Mouse (Mus musculus): ENCODE data around the gene Mapk13. TPM values are rescaled to one million over a fixed set of nuclear protein-coding genes. Genes with fewer than 3 reads are reported as not detected.
"Not testable (repeated sequence)": the region's sequence is repeated elsewhere in the genome, so short reads cannot be mapped to it uniquely, and the experiment has no call there.

The Mapk13 gene
- polyA plus RNA-seq, 1 experiment: 0.50 TPM

GRCm38 (mm10) chr17:28808714-28809113 is 39.6 kb downstream of the Mapk13 start:
- peaks cover 10% of the 10 kb centered on the region for H3K4me1 ChIP-seq
- no peaks in the 10 kb centered on the region for H3K27me3 ChIP-seq (replicated peaks)
- TF ChIP-seq FLI1 (IDR thresholded peaks at IDR 0.05; ENCODE audit: low read length) (no peak), GATA1 (IDR thresholded peaks at IDR 0.05; ENCODE audit: borderline replicate concordance, low read length) (no peak)
- H3K36me3 ChIP-seq (replicated peaks; ENCODE audit: low read length): peaks cover 57% of the 10 kb centered on the region
- H3K9me3 ChIP-seq: no peaks in the 10 kb centered on the region
- no peak overlapping the region for H3K4me3 ChIP-seq (replicated peaks)

GRCm38 (mm10) chr17:28809175-28809831 is 40.2 kb downstream of the Mapk13 start:
- peaks cover 63% of the 10 kb centered on the region for H3K36me3 ChIP-seq (replicated peaks; ENCODE audit: low read length)
- H3K27me3 ChIP-seq (replicated peaks): no peaks in the 10 kb centered on the region
- TF ChIP-seq GATA1 (IDR thresholded peaks at IDR 0.05; ENCODE audit: borderline replicate concordance, low read length): no peak
- TF ChIP-seq FLI1 (IDR thresholded peaks at IDR 0.05; ENCODE audit: low read length): no peak
- H3K9me3 ChIP-seq: no peaks in the 10 kb centered on the region
- H3K4me1 ChIP-seq: peaks cover 10% of the 10 kb centered on the region
- no peak overlapping the region for H3K4me3 ChIP-seq (replicated peaks)

GRCm38 (mm10) chr17:28812345-28812744 is 43.2 kb downstream of the Mapk13 start:
- no peak for TF ChIP-seq FLI1 (IDR thresholded peaks at IDR 0.05; ENCODE audit: low read length)
- TF ChIP-seq GATA1 (IDR thresholded peaks at IDR 0.05; ENCODE audit: borderline replicate concordance, low read length): no peak
- peaks cover 26% of the 10 kb centered on the region for H3K4me1 ChIP-seq
- H3K36me3 ChIP-seq (replicated peaks; ENCODE audit: low read length): peaks cover 65% of the 10 kb centered on the region
- H3K4me3 ChIP-seq (replicated peaks): no peak overlapping the region
- no peaks in the 10 kb centered on the region for H3K9me3 ChIP-seq
- H3K27me3 ChIP-seq (replicated peaks): no peaks in the 10 kb centered on the region

GRCm38 (mm10) chr17:28814529-28815097 is 45.5 kb downstream of the Mapk13 start:
- H3K4me3 ChIP-seq (replicated peaks): no peak overlapping the region
- TF ChIP-seq FLI1 (IDR thresholded peaks at IDR 0.05; ENCODE audit: low read length): no peak
- no peak for TF ChIP-seq GATA1 (IDR thresholded peaks at IDR 0.05; ENCODE audit: borderline replicate concordance, low read length)
- H3K27me3 ChIP-seq (replicated peaks): no peaks in the 10 kb centered on the region
- no peaks in the 10 kb centered on the region for H3K9me3 ChIP-seq
- H3K4me1 ChIP-seq: peaks cover 27% of the 10 kb centered on the region
- peaks cover 73% of the 10 kb centered on the region for H3K36me3 ChIP-seq (replicated peaks; ENCODE audit: low read length)

DNA sequence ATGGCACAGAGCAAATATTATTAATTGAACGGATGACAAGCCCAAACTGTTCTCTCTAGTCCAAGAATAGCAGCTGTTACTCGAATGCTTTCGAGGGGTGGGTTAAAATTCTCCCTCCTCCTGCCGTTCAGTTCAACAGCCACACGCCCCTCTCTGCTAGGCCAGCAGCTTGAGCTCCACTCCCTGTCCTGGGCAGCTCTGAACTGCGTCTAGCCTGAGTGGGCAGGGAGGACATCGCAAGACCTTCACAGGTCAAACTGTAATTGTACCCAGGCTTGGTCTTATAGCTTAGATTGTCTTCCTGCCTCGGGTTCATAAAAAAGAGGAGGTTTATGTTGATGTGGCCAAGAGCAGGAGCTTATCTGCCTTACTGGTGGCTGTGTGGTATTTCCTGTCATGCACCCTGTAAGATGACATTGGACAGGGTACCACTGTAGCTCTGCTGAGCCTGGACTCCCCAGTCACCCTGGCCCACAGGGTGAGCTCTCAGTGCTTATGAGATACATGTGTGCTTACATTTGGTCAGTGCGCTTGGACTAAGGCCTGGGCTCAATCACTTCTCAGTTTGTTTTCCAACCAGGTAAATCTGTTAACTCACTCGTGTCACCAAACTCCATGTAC is 46.4 kb downstream of the Mapk13 start:
- TF ChIP-seq FLI1 (IDR thresholded peaks at IDR 0.05; ENCODE audit: low read length): no peak
- no peak for TF ChIP-seq GATA1 (IDR thresholded peaks at IDR 0.05; ENCODE audit: borderline replicate concordance, low read length)
- Histone ChIP-seq H3K27me3 (replicated peaks) (no peaks in the 10 kb centered on the region), H3K4me1 (peaks cover 27% of the 10 kb centered on the region), H3K36me3 (replicated peaks; ENCODE audit: low read length) (peaks cover 70% of the 10 kb centered on the region), H3K4me3 (replicated peaks) (no peak overlapping the region), H3K9me3 (no peaks in the 10 kb centered on the region)

DNA sequence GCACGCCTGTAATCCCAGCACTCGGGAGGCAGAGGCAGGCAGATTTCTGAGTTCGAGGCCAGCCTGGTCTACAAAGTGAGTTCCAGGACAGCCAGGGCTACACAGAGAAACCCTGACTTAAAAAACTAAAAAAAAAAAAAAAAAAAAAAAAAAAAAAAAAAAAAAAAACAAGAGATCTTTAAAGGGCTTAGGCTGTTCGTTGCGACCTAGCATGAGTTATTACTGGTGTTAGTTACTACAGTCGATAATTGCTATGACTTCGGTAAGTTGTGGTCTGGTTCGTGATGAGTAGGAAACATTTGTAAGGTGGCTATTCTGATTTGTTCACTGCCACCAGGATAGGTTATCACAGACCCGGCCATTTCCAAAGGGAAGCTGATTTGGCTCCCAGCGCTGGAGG is 47.2 kb downstream of the Mapk13 start:
- H3K4me3 ChIP-seq (replicated peaks); H3K27me3 ChIP-seq (replicated peaks); H3K9me3 ChIP-seq: not testable (repeated sequence)
- Histone ChIP-seq H3K36me3 (replicated peaks; ENCODE audit: low read length) (peaks cover 72% of the 10 kb centered on the region), H3K4me1 (peaks cover 27% of the 10 kb centered on the region)

DNA sequence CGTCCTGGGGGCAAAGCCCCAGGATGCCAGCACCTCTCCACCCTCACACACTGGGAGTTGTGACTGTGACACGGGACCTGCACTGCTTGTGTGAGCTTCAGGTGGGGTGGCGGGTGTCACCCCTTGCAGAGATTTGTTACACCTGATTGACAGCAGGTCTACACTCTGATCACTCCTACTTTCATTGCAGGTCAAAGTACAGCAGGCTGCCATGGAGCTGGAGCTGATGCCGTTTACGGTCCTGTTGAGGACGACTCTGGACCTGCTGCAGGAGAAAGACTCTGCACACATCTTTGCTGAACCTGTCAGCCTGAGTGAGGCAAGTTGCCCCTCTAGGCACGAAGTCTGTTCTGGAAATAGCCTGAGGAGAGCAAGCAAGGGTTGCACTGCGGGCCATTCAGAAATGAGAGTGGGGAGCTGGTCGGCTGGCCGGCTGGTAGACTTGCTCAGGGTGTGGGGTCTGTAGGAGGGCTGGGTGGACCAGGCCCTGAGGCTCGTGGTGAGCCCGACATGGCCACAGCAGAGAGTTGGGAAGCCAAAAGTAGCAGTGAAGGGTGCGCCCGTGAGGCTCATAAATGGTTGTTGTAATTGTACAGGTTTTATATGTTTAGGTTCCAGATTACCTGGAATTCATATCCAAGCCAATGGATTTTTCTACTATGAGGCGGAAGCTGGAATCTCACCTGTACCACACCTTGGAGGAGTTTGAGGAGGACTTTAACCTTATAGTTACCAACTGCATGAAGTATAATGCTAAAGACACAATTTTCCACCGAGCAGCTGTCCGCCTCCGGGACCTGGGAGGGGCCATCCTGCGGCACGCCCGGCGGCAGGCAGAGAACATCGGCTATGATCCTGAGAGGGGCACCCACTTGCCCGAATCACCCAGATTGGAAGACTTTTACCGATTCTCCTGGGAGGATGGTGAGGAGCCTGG is 48.0 kb downstream of the Mapk13 start:
- peaks cover 80% of the 10 kb centered on the region for H3K36me3 ChIP-seq (replicated peaks; ENCODE audit: low read length)
- TF ChIP-seq FLI1 (IDR thresholded peaks at IDR 0.05; ENCODE audit: low read length) (no peak), GATA1 (IDR thresholded peaks at IDR 0.05; ENCODE audit: borderline replicate concordance, low read length) (no peak)

DNA sequence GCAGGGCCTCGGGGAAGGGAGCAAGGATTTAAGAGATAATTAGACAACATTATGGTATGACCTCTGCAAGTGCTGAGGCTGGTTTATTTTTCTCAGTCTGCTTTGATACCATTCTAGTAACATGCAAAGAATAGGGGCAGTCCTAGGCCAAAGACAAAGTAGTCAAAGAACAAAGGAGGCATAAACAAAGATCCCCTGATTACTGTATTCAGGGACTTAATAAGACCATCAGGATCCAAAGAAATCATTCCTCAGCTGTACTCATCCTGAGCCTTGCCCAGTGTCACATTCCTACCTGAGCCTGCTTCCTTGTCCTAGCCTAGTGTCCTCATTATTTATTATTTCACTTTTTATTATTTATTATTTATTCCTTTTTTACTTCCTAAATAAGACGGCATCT is 51.1 kb downstream of the Mapk13 start:
- Histone ChIP-seq H3K36me3 (replicated peaks; ENCODE audit: low read length) (peaks cover 89% of the 10 kb centered on the region), H3K9me3 (no peaks in the 10 kb centered on the region), H3K27me3 (replicated peaks) (no peaks in the 10 kb centered on the region), H3K4me3 (replicated peaks) (no peak overlapping the region), H3K4me1 (peaks cover 16% of the 10 kb centered on the region)
- TF ChIP-seq GATA1 (IDR thresholded peaks at IDR 0.05; ENCODE audit: borderline replicate concordance, low read length) (no peak), FLI1 (IDR thresholded peaks at IDR 0.05; ENCODE audit: low read length) (no peak)

More for the DNA sequence above, 48.0 kb downstream of the Mapk13 start:
- H3K27me3 ChIP-seq (replicated peaks): no peaks in the 10 kb centered on the region
- H3K4me3 ChIP-seq (replicated peaks): no peak overlapping the region
- no peaks in the 10 kb centered on the region for H3K9me3 ChIP-seq
- peaks cover 27% of the 10 kb centered on the region for H3K4me1 ChIP-seq

GRCm38 (mm10) chr17:28823004-28823745 is 54.1 kb downstream of the Mapk13 start:
- H3K27me3 ChIP-seq (replicated peaks): no peaks in the 10 kb centered on the region
- H3K4me3 ChIP-seq (replicated peaks): no peak overlapping the region
- peaks cover 3% of the 10 kb centered on the region; the same call in 1 of the 2 replicates for H3K4me1 ChIP-seq
- no peak for TF ChIP-seq GATA1 (IDR thresholded peaks at IDR 0.05; ENCODE audit: borderline replicate concordance, low read length)
- TF ChIP-seq FLI1 (IDR thresholded peaks at IDR 0.05; ENCODE audit: low read length): no peak
- no peaks in the 10 kb centered on the region for H3K9me3 ChIP-seq
- H3K36me3 ChIP-seq (replicated peaks; ENCODE audit: low read length): peaks cover 94% of the 10 kb centered on the region

Measured in megakaryocyte, embryonic 14.5 days (primary cell).